Mouse (Mus musculus) MEL (cell line): Measurements from ENCODE around the gene Arhgef7.

Source experiments
- CTCF ChIP-seq, 3 experiments: IDR thresholded peaks in 2 of 3; conservative IDR thresholded peaks in 1 of 3; 2 replicates each; pipeline ENCODE4 v1.5.1; 2011 to 2012; ENCODE audit warnings: low read length in 3 of 3, low read depth in 2 of 3, mild to moderate bottlenecking in 2 of 3, improper control_type of control experiment in 1 of 3, inconsistent platforms in 1 of 3, mixed read lengths in 1 of 3, moderate library complexity in 1 of 3; ENCODE audit not compliant: control insufficient read depth in 1 of 3, insufficient read depth in 1 of 3, poor library complexity in 1 of 3, severe bottlenecking in 1 of 3
- E2F4 ChIP-seq: IDR thresholded peaks from 2 replicates; pipeline ENCODE4 v1.6.1; 2011; ENCODE audit warnings: low read depth, low read length, improper control_type of control experiment, borderline replicate concordance
- EP300 ChIP-seq, 2 experiments: IDR thresholded peaks; 2 replicates each; pipeline ENCODE4 v1.6.1; 2011; ENCODE audit warnings: improper control_type of control experiment in 2 of 2, low read length in 2 of 2, low read depth in 1 of 2, mild to moderate bottlenecking in 1 of 2
- GATA1 ChIP-seq: IDR thresholded peaks from 2 replicates; pipeline ENCODE4 v1.6.1; 2011; ENCODE audit warnings: low read depth, low read length, improper control_type of control experiment
- MAX ChIP-seq: IDR thresholded peaks from 2 replicates; pipeline ENCODE4 v1.6.1; 2011; ENCODE audit warnings: low read length, improper control_type of control experiment
- POLR2A ChIP-seq, 2 experiments: IDR thresholded peaks; 2 replicates each; pipeline ENCODE4 v1.6.1; 2011 to 2012; ENCODE audit warnings: low read length in 2 of 2, mild to moderate bottlenecking in 2 of 2, control low read depth in 1 of 2, improper control_type of control experiment in 1 of 2, low read depth in 1 of 2, moderate library complexity in 1 of 2; ENCODE audit not compliant: control insufficient read depth in 1 of 2, insufficient read depth in 1 of 2, poor library complexity in 1 of 2
- POLR2AphosphoS2 ChIP-seq: IDR thresholded peaks from 2 replicates; pipeline ENCODE4 v1.6.1; 2011; ENCODE audit warnings: low read length, improper control_type of control experiment
- TCF12 ChIP-seq: IDR thresholded peaks from 2 replicates; pipeline ENCODE4 v1.6.1; 2014; ENCODE audit warnings: low read depth, mild to moderate bottlenecking, inconsistent platforms, low read length, improper control_type of control experiment, moderate library complexity
- UBTF ChIP-seq: IDR thresholded peaks from 2 replicates; pipeline ENCODE4 v1.6.1; 2012; ENCODE audit warnings: low read depth, mild to moderate bottlenecking, inconsistent platforms, low read length, improper control_type of control experiment, moderate library complexity, borderline replicate concordance; ENCODE audit not compliant: insufficient read depth
- ZC3H11A ChIP-seq: IDR thresholded peaks from 2 replicates; pipeline ENCODE4 v1.6.1; 2012; ENCODE audit warnings: low read depth, mild to moderate bottlenecking, inconsistent platforms, low read length, improper control_type of control experiment
- ZNF384 ChIP-seq: IDR thresholded peaks from 2 replicates; pipeline ENCODE4 v1.6.1; 2012; ENCODE audit warnings: low read depth, mild to moderate bottlenecking, inconsistent platforms, low read length, improper control_type of control experiment

DNA sequence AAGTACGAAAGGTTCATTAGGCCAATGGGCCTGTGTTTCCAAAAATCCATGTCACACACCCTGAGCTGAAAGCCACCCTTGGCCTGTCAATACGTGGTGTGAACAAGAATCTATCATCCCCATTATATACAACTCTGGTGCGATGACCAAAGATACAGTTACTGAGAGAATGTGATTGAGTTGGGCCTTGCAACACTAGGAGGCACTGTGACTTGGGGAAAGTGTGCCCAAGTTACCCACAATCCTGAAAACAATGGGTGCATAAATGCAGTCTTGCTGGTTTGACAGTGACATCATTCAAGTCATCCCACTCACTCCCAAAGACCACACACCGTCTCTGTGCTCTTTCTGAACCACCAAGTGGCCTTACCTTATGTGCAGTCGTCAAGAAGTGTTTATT lies 11.6 kb downstream of the Arhgef7 start:
- TF ChIP-seq CTCF (IDR thresholded peaks at IDR 0.05 in 2 of 3, conservative IDR thresholded peaks at IDR 0.05 in 1 of 3; ENCODE audit: control insufficient read depth in 1 of 3, insufficient read depth in 1 of 3, low read depth in 2 of 3, low read length in 3 of 3, poor library complexity in 1 of 3, severe bottlenecking in 1 of 3) (peak in 1 of 3 experiments; percentile 12; a peak in 1 of 6 replicates), EP300 (IDR thresholded peaks at IDR 0.05; ENCODE audit: low read depth in 1 of 2, low read length in 2 of 2) (no peak), ZNF384 (no peak), E2F4 (no peak), UBTF (no peak), GATA1 (no peak), ZC3H11A (no peak), POLR2A (IDR thresholded peaks at IDR 0.05; ENCODE audit: control insufficient read depth in 1 of 2, insufficient read depth in 1 of 2, low read depth in 1 of 2, low read length in 2 of 2, poor library complexity in 1 of 2) (no peak), MAX (no peak), POLR2AphosphoS2 (no peak), TCF12 (no peak)
